Mouse (Mus musculus): Measurements from ENCODE around the gene Arhgef40. TPM values are rescaled to one million over a fixed set of nuclear protein-coding genes. Genes with fewer than 3 reads are reported as not detected.

Gene Arhgef40
- 50.6 and 59.6 TPM in 2 replicates for polyA plus RNA-seq (2014; fragmentation: Nextera tagmentation; extraction: Ambion mirVana)

DNA sequence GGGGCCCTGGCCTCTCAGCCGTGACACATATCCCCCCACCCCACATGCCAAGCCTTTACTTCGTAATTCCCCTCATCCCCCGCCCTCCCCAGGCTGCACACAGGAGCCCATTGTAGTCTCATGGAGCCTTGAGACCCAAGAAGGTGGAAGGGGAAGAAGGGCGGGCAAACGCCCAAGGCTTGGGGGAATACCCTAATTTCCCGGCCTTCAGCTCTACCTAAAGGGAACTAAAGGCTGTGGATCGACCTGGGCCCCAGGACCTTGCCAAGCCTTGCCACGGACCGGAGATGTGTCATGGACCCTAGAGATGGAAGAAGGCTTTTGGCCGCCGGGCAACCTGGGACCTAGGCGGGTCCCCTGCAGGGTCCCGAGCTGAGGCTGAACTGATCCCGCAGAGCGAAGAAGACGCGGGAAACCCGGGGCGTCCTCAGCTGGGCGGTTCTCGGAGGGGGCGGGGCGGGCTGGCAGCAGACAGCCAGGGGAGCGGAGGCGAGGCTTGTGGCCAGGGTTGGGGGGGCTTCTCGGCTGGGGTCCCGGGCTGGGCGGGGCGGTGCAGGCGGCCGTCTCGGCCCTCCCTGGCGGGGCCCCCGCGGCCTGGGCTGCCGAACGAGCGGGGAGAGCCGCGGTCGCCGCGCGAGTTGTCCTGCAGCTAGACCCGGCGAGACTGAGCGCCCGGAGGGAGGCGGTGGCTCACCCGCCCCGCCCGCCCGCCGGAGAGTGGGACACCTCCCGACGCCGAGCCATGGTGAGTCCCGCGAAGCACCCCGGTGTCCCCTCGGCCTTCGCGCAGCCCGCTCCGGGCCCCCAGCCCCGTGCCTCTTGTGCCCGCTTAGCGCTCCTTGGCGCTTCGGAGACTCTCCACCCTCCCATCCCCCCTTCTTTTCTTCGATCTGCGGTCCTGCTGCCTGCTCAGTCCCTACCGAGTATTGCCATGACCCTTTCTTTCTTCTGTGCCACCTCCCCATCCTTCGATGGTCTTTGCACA lies at the start of gene Arhgef40:
TSS of gene Arhgef40 (plus strand) at position 473 of the 985 bp plus-strand sequence.
- H3K27ac ChIP-seq (replicated peaks in 1 of 2; ENCODE audit: control insufficient read depth in 1 of 2, insufficient read depth in 1 of 2, low read depth in 2 of 2, low read length in 2 of 2) = peak within 1 kb of the TSS; percentile 89 to 94
- under 1% methylated on average over 71 of the region's 74 CpGs for WGBS
- peak within 1 kb of the TSS; percentile 88 for H3K4me2 ChIP-seq (ENCODE audit: low read length)
- peak; percentile 84 for ATAC-seq (ENCODE audit: insufficient number of reproducible peaks, insufficient read depth, low FRiP score, low read depth)
- peaks cover 2 to 19% of the 10 kb centered on the region in 2 experiments; a peak in 3 of 4 replicates for H3K4me1 ChIP-seq (ENCODE audit: control insufficient read depth in 2 of 2, insufficient read depth in 2 of 2, low read length in 2 of 2)
- H3K36me3 ChIP-seq (ENCODE audit: control insufficient read depth, insufficient read depth, low read length) = peaks cover 26% of the 10 kb centered on the region
- H3K9ac ChIP-seq (ENCODE audit: low read length) = peak within 1 kb of the TSS; percentile 94
- H3K27me3 ChIP-seq (ENCODE audit: control insufficient read depth, insufficient read depth, low read length) = no peaks in the 10 kb centered on the region
- H3K9me3 ChIP-seq (ENCODE audit: control insufficient read depth, low read length) = no peaks in the 10 kb centered on the region
- H3K4me3 ChIP-seq (ENCODE audit: control insufficient read depth in 1 of 2, insufficient read depth in 1 of 2, low read depth in 1 of 2, low read length in 2 of 2) = peak within 1 kb of the TSS; percentile 81 to 83

- Histone ChIP-seq H3K4me1 (ENCODE audit: control insufficient read depth in 2 of 2, insufficient read depth in 2 of 2, low read length in 2 of 2) (peaks cover 4 to 5% of the 10 kb centered on the region in 2 experiments; a peak in 1 of 4 replicates), H3K4me2 (ENCODE audit: low read length) (no peak overlapping the region), H3K4me3 (ENCODE audit: control insufficient read depth in 1 of 2, insufficient read depth in 1 of 2, low read depth in 1 of 2, low read length in 2 of 2) (no peak overlapping the region), H3K27me3 (ENCODE audit: control insufficient read depth, insufficient read depth, low read length) (no peaks in the 10 kb centered on the region), H3K36me3 (ENCODE audit: control insufficient read depth, insufficient read depth, low read length) (no peaks in the 10 kb centered on the region), H3K27ac (replicated peaks in 1 of 2; ENCODE audit: control insufficient read depth in 1 of 2, insufficient read depth in 1 of 2, low read depth in 2 of 2, low read length in 2 of 2) (no peak overlapping the region), H3K9ac (ENCODE audit: low read length) (no peak overlapping the region), H3K9me3 (ENCODE audit: control insufficient read depth, low read length) (peaks cover 4% of the 10 kb centered on the region; the same call in 1 of the 2 replicates)
- ATAC-seq (ENCODE audit: insufficient number of reproducible peaks, insufficient read depth, low FRiP score, low read depth) = no peak
- WGBS = 81% methylated on average over 9 of the region's 9 CpGs
These were observed 45.5 kb upstream of the Arhgef40 start for GRCm38 (mm10) chr14:51939005-51939404.

DNA sequence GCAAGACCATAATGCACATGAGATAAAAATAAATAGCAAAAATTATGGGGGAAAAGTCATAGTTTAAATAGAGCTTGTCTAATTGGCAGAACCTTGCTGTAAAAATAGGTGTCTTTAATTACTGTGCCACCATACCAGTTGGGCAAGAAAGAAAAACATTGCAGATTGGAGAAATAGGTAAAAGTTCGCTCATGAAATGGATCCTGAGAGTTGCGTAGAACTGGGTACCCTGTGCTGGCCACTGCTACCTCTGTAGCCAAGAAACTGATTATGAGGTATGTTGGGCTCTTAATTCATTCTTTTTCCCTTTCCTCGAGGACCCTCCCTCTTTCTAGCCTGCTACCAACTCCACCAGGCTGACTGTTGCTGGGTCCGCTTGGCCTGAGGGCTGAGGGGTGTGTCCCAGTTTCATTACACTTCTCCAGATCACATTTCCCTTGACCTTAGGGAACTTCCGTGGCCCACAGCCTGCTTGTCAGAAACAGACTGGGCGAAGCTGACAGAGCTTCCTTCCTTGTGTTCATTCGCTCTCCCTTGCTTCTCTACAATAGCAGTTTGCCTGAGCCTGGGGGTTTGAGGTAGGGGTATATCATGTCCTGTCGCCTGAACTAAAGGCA lies 43.5 kb upstream of the Arhgef40 start:
- Histone ChIP-seq H3K27me3 (ENCODE audit: control insufficient read depth, insufficient read depth, low read length) (no peaks in the 10 kb centered on the region), H3K36me3 (ENCODE audit: control insufficient read depth, insufficient read depth, low read length) (no peaks in the 10 kb centered on the region), H3K4me1 (ENCODE audit: control insufficient read depth in 2 of 2, insufficient read depth in 2 of 2, low read length in 2 of 2) (peaks cover 4 to 5% of the 10 kb centered on the region in 2 experiments; a peak in 1 of 4 replicates), H3K9ac (ENCODE audit: low read length) (no peak overlapping the region), H3K27ac (replicated peaks in 1 of 2; ENCODE audit: control insufficient read depth in 1 of 2, insufficient read depth in 1 of 2, low read depth in 2 of 2, low read length in 2 of 2) (no peak overlapping the region), H3K9me3 (ENCODE audit: control insufficient read depth, low read length) (peaks cover 4% of the 10 kb centered on the region; the same call in 1 of the 2 replicates), H3K4me3 (ENCODE audit: control insufficient read depth in 1 of 2, insufficient read depth in 1 of 2, low read depth in 1 of 2, low read length in 2 of 2) (no peak overlapping the region), H3K4me2 (ENCODE audit: low read length) (no peak overlapping the region)
- 44% methylated on average over 8 of the region's 8 CpGs for WGBS
- peak; percentile 21; the same call in 1 of the 2 replicates for ATAC-seq (ENCODE audit: insufficient number of reproducible peaks, insufficient read depth, low FRiP score, low read depth)

DNA sequence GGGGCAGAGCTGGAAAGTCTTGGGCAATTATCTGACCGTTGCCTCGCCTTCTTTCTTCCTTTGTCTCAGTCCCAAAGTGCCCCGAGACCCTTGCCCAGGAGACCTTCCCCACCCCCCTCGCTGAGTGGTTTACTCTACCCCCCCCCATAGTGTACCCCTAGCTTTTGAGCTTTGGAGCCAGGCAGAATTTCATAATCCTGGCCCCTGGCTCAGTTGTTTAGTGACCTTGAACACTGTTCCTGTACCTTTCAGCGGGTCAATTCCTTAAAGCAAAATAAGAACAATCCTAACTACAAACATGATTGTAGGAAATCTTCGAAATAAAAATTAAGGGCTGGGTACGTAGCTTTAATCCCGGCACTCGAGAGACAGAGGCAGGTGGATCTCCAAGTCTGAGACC lies 42.9 kb upstream of the Arhgef40 start:
- no peak for ATAC-seq (ENCODE audit: insufficient number of reproducible peaks, insufficient read depth, low FRiP score, low read depth)
- Histone ChIP-seq H3K27me3 (ENCODE audit: control insufficient read depth, insufficient read depth, low read length) (no peaks in the 10 kb centered on the region), H3K9me3 (ENCODE audit: control insufficient read depth, low read length) (peaks cover 4% of the 10 kb centered on the region; the same call in 1 of the 2 replicates), H3K4me3 (ENCODE audit: control insufficient read depth in 1 of 2, insufficient read depth in 1 of 2, low read depth in 1 of 2, low read length in 2 of 2) (no peak overlapping the region), H3K4me2 (ENCODE audit: low read length) (no peak overlapping the region), H3K36me3 (ENCODE audit: control insufficient read depth, insufficient read depth, low read length) (no peaks in the 10 kb centered on the region), H3K4me1 (ENCODE audit: control insufficient read depth in 2 of 2, insufficient read depth in 2 of 2, low read length in 2 of 2) (peaks cover 4 to 5% of the 10 kb centered on the region in 2 experiments; a peak in 1 of 4 replicates), H3K27ac (replicated peaks in 1 of 2; ENCODE audit: control insufficient read depth in 1 of 2, insufficient read depth in 1 of 2, low read depth in 2 of 2, low read length in 2 of 2) (no peak overlapping the region), H3K9ac (ENCODE audit: low read length) (no peak overlapping the region)
- 64% methylated on average over 9 of the region's 9 CpGs for WGBS

- peaks cover 4 to 5% of the 10 kb centered on the region in 2 experiments; a peak in 1 of 4 replicates for H3K4me1 ChIP-seq (ENCODE audit: control insufficient read depth in 2 of 2, insufficient read depth in 2 of 2, low read length in 2 of 2)
- H3K27ac ChIP-seq (replicated peaks in 1 of 2; ENCODE audit: control insufficient read depth in 1 of 2, insufficient read depth in 1 of 2, low read depth in 2 of 2, low read length in 2 of 2) = no peak overlapping the region
- H3K9me3 ChIP-seq (ENCODE audit: control insufficient read depth, low read length) = peaks cover 4% of the 10 kb centered on the region; the same call in 1 of the 2 replicates
- no peak overlapping the region for H3K4me2 ChIP-seq (ENCODE audit: low read length)
- no peaks in the 10 kb centered on the region for H3K27me3 ChIP-seq (ENCODE audit: control insufficient read depth, insufficient read depth, low read length)
- 51% methylated on average over 7 of the region's 7 CpGs for WGBS
- no peak overlapping the region for H3K9ac ChIP-seq (ENCODE audit: low read length)
- H3K36me3 ChIP-seq (ENCODE audit: control insufficient read depth, insufficient read depth, low read length) = no peaks in the 10 kb centered on the region
- H3K4me3 ChIP-seq (ENCODE audit: control insufficient read depth in 1 of 2, insufficient read depth in 1 of 2, low read depth in 1 of 2, low read length in 2 of 2) = no peak overlapping the region
- no peak for ATAC-seq (ENCODE audit: insufficient number of reproducible peaks, insufficient read depth, low FRiP score, low read depth)
These were observed 42.3 kb upstream of the Arhgef40 start for GRCm38 (mm10) chr14:51942236-51942635.

DNA sequence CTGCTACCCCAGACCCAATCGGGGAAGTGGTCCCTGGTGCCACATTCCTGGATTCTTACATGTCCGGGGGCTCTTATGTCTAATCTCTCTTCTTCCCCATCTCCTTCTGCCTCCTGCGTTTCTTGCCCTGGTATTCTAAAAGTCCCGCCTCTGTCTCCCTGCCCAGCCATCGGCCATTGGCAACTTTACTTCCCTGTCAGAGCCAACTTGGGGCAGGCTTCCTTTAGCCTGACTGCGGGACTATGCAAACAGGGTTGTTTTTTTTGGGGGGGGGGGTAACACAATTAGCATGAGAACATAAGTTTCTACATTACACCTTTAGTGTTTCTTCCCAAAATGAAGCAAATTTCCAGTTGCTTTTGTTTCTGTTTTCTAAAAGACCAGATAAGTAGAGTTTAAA lies 41.2 kb upstream of the Arhgef40 start:
- Histone ChIP-seq H3K36me3 (ENCODE audit: control insufficient read depth, insufficient read depth, low read length) (no peaks in the 10 kb centered on the region), H3K9me3 (ENCODE audit: control insufficient read depth, low read length) (no peaks in the 10 kb centered on the region), H3K9ac (ENCODE audit: low read length) (no peak overlapping the region), H3K4me1 (ENCODE audit: control insufficient read depth in 2 of 2, insufficient read depth in 2 of 2, low read length in 2 of 2) (peaks cover 4 to 5% of the 10 kb centered on the region in 2 experiments; a peak in 1 of 4 replicates), H3K4me3 (ENCODE audit: control insufficient read depth in 1 of 2, insufficient read depth in 1 of 2, low read depth in 1 of 2, low read length in 2 of 2) (no peak overlapping the region), H3K27ac (replicated peaks in 1 of 2; ENCODE audit: control insufficient read depth in 1 of 2, insufficient read depth in 1 of 2, low read depth in 2 of 2, low read length in 2 of 2) (no peak overlapping the region), H3K27me3 (ENCODE audit: control insufficient read depth, insufficient read depth, low read length) (no peaks in the 10 kb centered on the region), H3K4me2 (ENCODE audit: low read length) (no peak overlapping the region)
- ATAC-seq (ENCODE audit: insufficient number of reproducible peaks, insufficient read depth, low FRiP score, low read depth) = no peak
- WGBS = 71% methylated on average over 6 of the region's 6 CpGs

DNA sequence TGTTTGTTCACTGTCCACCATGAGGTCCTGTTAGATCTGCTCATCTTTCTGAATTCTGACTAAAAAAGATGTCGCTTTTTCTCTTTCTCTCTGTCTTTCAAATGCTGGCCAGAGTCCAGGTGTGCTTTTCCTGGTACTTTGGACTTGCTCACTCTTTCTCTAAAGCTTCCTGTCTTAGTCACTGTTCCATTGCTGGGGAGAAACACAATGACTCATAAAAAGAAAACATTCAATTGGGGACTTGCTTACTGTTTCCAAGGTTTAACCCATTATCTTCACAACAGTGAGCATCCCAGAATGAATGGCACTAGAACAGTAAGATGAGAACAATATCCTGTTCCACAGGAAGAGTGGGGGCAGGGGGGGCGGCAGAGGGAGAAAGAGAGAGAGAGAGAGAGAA lies 24.2 kb upstream of the Arhgef40 start:
- Histone ChIP-seq H3K9ac (ENCODE audit: low read length) (no peak overlapping the region), H3K9me3 (ENCODE audit: control insufficient read depth, low read length) (0 out of 2 replicates have a peak, but pooled peaks cover 3% of the 10 kb centered on the region), H3K4me3 (ENCODE audit: control insufficient read depth in 1 of 2, insufficient read depth in 1 of 2, low read depth in 1 of 2, low read length in 2 of 2) (no peak overlapping the region), H3K4me2 (ENCODE audit: low read length) (no peak overlapping the region), H3K36me3 (ENCODE audit: control insufficient read depth, insufficient read depth, low read length) (no peaks in the 10 kb centered on the region), H3K27me3 (ENCODE audit: control insufficient read depth, insufficient read depth, low read length) (no peaks in the 10 kb centered on the region), H3K4me1 (ENCODE audit: control insufficient read depth in 2 of 2, insufficient read depth in 2 of 2, low read length in 2 of 2) (peaks cover 3 to 5% of the 10 kb centered on the region in 2 experiments), H3K27ac (replicated peaks in 1 of 2; ENCODE audit: control insufficient read depth in 1 of 2, insufficient read depth in 1 of 2, low read depth in 2 of 2, low read length in 2 of 2) (no peak overlapping the region)
- no peak for ATAC-seq (ENCODE audit: insufficient number of reproducible peaks, insufficient read depth, low FRiP score, low read depth)
- 77% methylated on average over 2 of the region's 2 CpGs for whole genome bisulfite sequencing

Data from heart, embryonic 14.5 days (tissue).